In genomic region chr11:3628999-3629491, GRCm38 (mm10) we compare ENCODE assay signal across 8 mouse cellular contexts. TPM values are rescaled to one million over a fixed set of nuclear protein-coding genes. Genes with fewer than 3 reads are reported as not detected.
DNase-seq lines count a peak whose midpoint lies in the region; ATAC-seq lines count a peak whose summit lies in the region.

No protein-coding gene starts in this region.

- H3K4me1 ChIP-seq in hindbrain, embryonic 10.5 days (replicated peaks): peaks cover 9% of the 10 kb centered on the region; the same call in 1 of the 2 replicates

- peaks cover 6% of the 10 kb centered on the region; the same call in 1 of the 2 replicates for H3K9me3 ChIP-seq in hindbrain, embryonic 10.5 days

- 2% methylated on average over 32 of the region's 32 CpGs for WGBS in hindbrain, embryonic 10.5 days

- H3K27ac ChIP-seq in hindbrain, embryonic 10.5 days: peak overlapping the region; percentile 45; the same call in 1 of the 2 replicates

- ATAC-seq in frontal cortex, adult (ENCODE audit: low TSS enrichment): no peak; the same call in 1 of the 2 replicates

- DNase-seq in cerebellum, postnatal 14 days: peak; percentile 21 to 22
- DNase-seq in cerebellum, adult 11-12 months: no peak
- DNase-seq in ovary, adult 18-20 months (ENCODE audit: low spot score): peak; percentile 12
- DNase-seq in ovary, postnatal 10 days (ENCODE audit: low spot score): no peak
- peak; percentile 47 for DNase-seq in hindbrain, embryonic 10.5 days (ENCODE audit: low spot score)
- peak; percentile 6 for DNase-seq in liver
- DNase-seq in ovary, postnatal 14 days (ENCODE audit: low spot score): peak; percentile 6

- peaks cover 34% of the 10 kb centered on the region for H3K27me3 ChIP-seq in hindbrain, embryonic 10.5 days (ENCODE audit: insufficient read depth, poor library complexity, severe bottlenecking)

- peak overlapping the region; percentile 60 for H3K4me3 ChIP-seq in hindbrain, embryonic 10.5 days

- no peaks in the 10 kb centered on the region for H3K36me3 ChIP-seq in hindbrain, embryonic 10.5 days

RNA-seq across cellular contexts. Expression of gene Morc2a, which starts 19.9 kb away (rescaled TPM):
- 38.4 and 40.8 TPM in 2 replicates for polyA plus RNA-seq in hindbrain, embryonic 10.5 days (2016; fragmentation: Nextera tagmentation; extraction: Ambion mirVana)

Comparison
In these comparisons a context has a peak if more than half of its experiments do, and no peak if none do; other contexts are left out.
1. DNase-seq: peak in cerebellum, postnatal 14 days (2 of 2), ovary, adult 18-20 months (single experiment), hindbrain, embryonic 10.5 days (single experiment), liver (single experiment) and ovary, postnatal 14 days (single experiment); none in cerebellum, adult 11-12 months (single experiment) and ovary, postnatal 10 days (single experiment).